Mouse (Mus musculus) brain, embryonic 14.5 days (tissue): ENCODE data around the gene Rad54l.

Experiments
- CTCF ChIP-seq: fragments of 200-500 bp; IDR thresholded peaks from 2 replicates; pipeline ENCODE4 v1.5.1; 2012; ENCODE audit warnings: inconsistent platforms, mild to moderate bottlenecking, moderate library complexity, borderline replicate concordance; ENCODE audit not compliant: insufficient read depth, insufficient read length; ENCODE audit errors: extremely low read depth
- POLR2A ChIP-seq: fragments of 200-500 bp; IDR thresholded peaks from 2 replicates; pipeline ENCODE4 v1.6.1; 2012; ENCODE audit warnings: mild to moderate bottlenecking, inconsistent platforms, borderline replicate concordance; ENCODE audit not compliant: poor library complexity, insufficient read depth, insufficient read length, severe bottlenecking; ENCODE audit errors: extremely low read depth

DNA sequence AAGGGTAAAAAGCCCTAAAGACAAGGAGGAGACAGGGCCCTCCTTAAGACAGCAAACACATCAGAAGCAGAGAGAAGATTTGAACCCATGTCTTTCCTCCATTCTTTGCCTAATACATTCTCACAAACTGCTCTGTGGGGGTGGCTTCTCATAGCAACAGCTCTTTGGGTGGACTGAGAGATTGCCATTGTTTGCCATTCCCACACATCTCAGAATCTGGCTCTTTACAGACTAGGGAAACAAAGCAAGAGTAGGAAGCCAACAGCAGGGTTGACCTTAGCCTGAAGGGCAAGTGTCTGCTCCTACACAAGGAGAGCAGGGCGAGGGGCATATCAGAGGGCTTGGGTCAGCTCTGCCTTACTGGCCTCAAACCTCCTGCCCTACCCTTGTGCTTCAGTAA is 18.2 kb upstream of the Rad54l start:
- no peak for TF ChIP-seq CTCF
- no peak for TF ChIP-seq POLR2A
